Mouse (Mus musculus) gastrocnemius, adult 8-10 months (tissue): ENCODE results near the gene Rnf20. TPM values are rescaled to one million over a fixed set of nuclear protein-coding genes. Genes with fewer than 3 reads are reported as not detected.

Experiments used
- DNase-seq, 2 experiments: peaks; one replicate each; pipeline ENCODE4 v3.0.0; 2022; ENCODE audit warnings: low spot score in 2 of 2
- total RNA-seq, 4 experiments: library from RNA; stranded (reverse); gene quantifications; 2 replicates each; pipeline ENCODE4 v1.2.4; 2022

Gene Rnf20
- total RNA-seq, 4 experiments from 2014 or later, result 23.0 to 36.2 (median 30.3) TPM

GRCm38 (mm10) chr4:49659421-49659820, 27.6 kb downstream of the Rnf20 start:
- DNase-seq, result no peak

- no peak for DNase-seq
Measured at GRCm38 (mm10) chr4:49661664-49662063, 29.9 kb downstream of the Rnf20 start.

- no peak for DNase-seq
Measured at GRCm38 (mm10) chr4:49662231-49662630, 30.4 kb downstream of the Rnf20 start.

GRCm38 (mm10) chr4:49664850-49665249, 33.0 kb downstream of the Rnf20 start:
- no peak for DNase-seq

GRCm38 (mm10) chr4:49676071-49676470, 44.3 kb downstream of the Rnf20 start:
- DNase-seq, result no peak

GRCm38 (mm10) chr4:49676790-49677189, 45.0 kb downstream of the Rnf20 start:
- no peak for DNase-seq

- no peak for DNase-seq
Measured at GRCm38 (mm10) chr4:49680171-49680875, 48.5 kb downstream of the Rnf20 start.

GRCm38 (mm10) chr4:49681812-49682211, 50.0 kb downstream of the Rnf20 start, which contains the start of gene Ppp3r2:
TSS of gene Ppp3r2 (minus strand) at chr4:49682024.
- no peak for DNase-seq

GRCm38 (mm10) chr4:49688594-49689288, 56.9 kb downstream of the Rnf20 start:
- no peak for DNase-seq

- no peak for DNase-seq
Measured at GRCm38 (mm10) chr4:49691405-49692194, 59.8 kb downstream of the Rnf20 start.

Other genes with a start within 250 kb of the Rnf20 start
- gene Acnat2, start 223.9 kb upstream of the Rnf20 start, total RNA-seq, result not detected
- gene Acnat1, start 158.1 kb upstream of the Rnf20 start, total RNA-seq, result not detected
- gene Baat, start 125.4 kb upstream of the Rnf20 start, total RNA-seq, result under 1 TPM in 1 of 4 experiments, not detected in 3; 0.24 TPM
- 10 to 100 TPM; 27.9 to 31.9 (median 31.3) TPM for gene Mrpl50, start 110.9 kb upstream of the Rnf20 start, total RNA-seq
- gene Zfp189, start 110.8 kb upstream of the Rnf20 start, total RNA-seq, result 1 to 10 TPM; 2.8 to 4.0 (median 3.2) TPM
- gene Aldob, start 82.5 kb upstream of the Rnf20 start, total RNA-seq, result 1 to 10 TPM in 1 of 4 experiments, not detected in 3; 1.4 TPM
- gene Tmem246, start 34.1 kb upstream of the Rnf20 start, total RNA-seq, result 10 to 100 TPM; 27.0 to 35.1 (median 31.5) TPM
- gene Ppp3r2, start 50.0 kb downstream of the Rnf20 start, total RNA-seq, result not detected
- gene Grin3a, start 213.7 kb downstream of the Rnf20 start, total RNA-seq, result not detected